Mouse (Mus musculus): ENCODE data around the gene Cxcl9. TPM values are rescaled to one million over a fixed set of nuclear protein-coding genes. Genes with fewer than 3 reads are reported as not detected.
A peak's percentile ranks its signal among the peaks of the same experiment; 100 is the strongest.

The Cxcl9 gene
- polyA plus RNA-seq, 1 experiment from 2014 or later: not detected

GRCm38 (mm10) chr5:92349731-92350130 is 21.9 kb upstream of the Cxcl9 start:
- ATAC-seq (ENCODE audit: low FRiP score, low TSS enrichment): no peak
- H3K36me3 ChIP-seq (ENCODE audit: control insufficient read depth, insufficient read depth, low read length): no peaks in the 10 kb centered on the region
- H3K4me2 ChIP-seq (replicated peaks; ENCODE audit: low read depth, low read length): no peak overlapping the region
- H3K27me3 ChIP-seq (ENCODE audit: control insufficient read depth, insufficient read depth, low read length): no peaks in the 10 kb centered on the region
- H3K9me3 ChIP-seq (ENCODE audit: control insufficient read depth, low read length): no peaks in the 10 kb centered on the region
- WGBS: 77% methylated on average over 7 of the region's 7 CpGs
- no peak overlapping the region for H3K27ac ChIP-seq (ENCODE audit: low read depth, low read length)
- H3K9ac ChIP-seq (ENCODE audit: low read depth, low read length): no peak overlapping the region
- H3K4me3 ChIP-seq (ENCODE audit: low read length): no peak overlapping the region
- H3K4me1 ChIP-seq (ENCODE audit: control insufficient read depth, insufficient read depth, low read length): 0 out of 2 replicates have a peak, but pooled peaks cover 5% of the 10 kb centered on the region

- Histone ChIP-seq H3K4me3 (ENCODE audit: low read length) (0 out of 2 replicates have a peak within 1 kb of the TSS, but pooled peaks have one; percentile 13), H3K9me3 (ENCODE audit: control insufficient read depth, low read length) (no peaks in the 10 kb centered on the region), H3K9ac (ENCODE audit: low read depth, low read length) (no peak within 1 kb of the TSS; the same call in 1 of the 2 replicates), H3K36me3 (ENCODE audit: control insufficient read depth, insufficient read depth, low read length) (no peaks in the 10 kb centered on the region), H3K27ac (ENCODE audit: low read depth, low read length) (no peak within 1 kb of the TSS), H3K27me3 (ENCODE audit: control insufficient read depth, insufficient read depth, low read length) (no peaks in the 10 kb centered on the region), H3K4me2 (replicated peaks; ENCODE audit: low read depth, low read length) (peak within 1 kb of the TSS; percentile 36; the same call in 1 of the 2 replicates), H3K4me1 (ENCODE audit: control insufficient read depth, insufficient read depth, low read length) (0 out of 2 replicates have a peak, but pooled peaks cover 5% of the 10 kb centered on the region)
- peak; percentile 35; the same call in 1 of the 2 replicates for ATAC-seq (ENCODE audit: low FRiP score, low TSS enrichment)
- 18% methylated on average over 14 of the region's 14 CpGs for WGBS
These were observed 21.0 kb upstream of the Cxcl9 start, which contains the start of gene Cxcl10 for GRCm38 (mm10) chr5:92348794-92349413. Gene Cxcl10, minus strand, starts transcription at chr5:92348889.

GRCm38 (mm10) chr5:92345006-92345405 is 17.1 kb upstream of the Cxcl9 start:
- Histone ChIP-seq H3K9me3 (ENCODE audit: control insufficient read depth, low read length) (no peaks in the 10 kb centered on the region), H3K9ac (ENCODE audit: low read depth, low read length) (no peak overlapping the region), H3K4me3 (ENCODE audit: low read length) (no peak overlapping the region), H3K4me2 (replicated peaks; ENCODE audit: low read depth, low read length) (no peak overlapping the region), H3K27ac (ENCODE audit: low read depth, low read length) (no peak overlapping the region), H3K27me3 (ENCODE audit: control insufficient read depth, insufficient read depth, low read length) (no peaks in the 10 kb centered on the region), H3K36me3 (ENCODE audit: control insufficient read depth, insufficient read depth, low read length) (no peaks in the 10 kb centered on the region), H3K4me1 (ENCODE audit: control insufficient read depth, insufficient read depth, low read length) (0 out of 2 replicates have a peak, but pooled peaks cover 5% of the 10 kb centered on the region)
- ATAC-seq (ENCODE audit: low FRiP score, low TSS enrichment): no peak
- 80% methylated on average over 8 of the region's 8 CpGs for WGBS

- Histone ChIP-seq H3K4me3 (ENCODE audit: low read length) (no peak overlapping the region), H3K27me3 (ENCODE audit: control insufficient read depth, insufficient read depth, low read length) (no peaks in the 10 kb centered on the region), H3K9me3 (ENCODE audit: control insufficient read depth, low read length) (no peaks in the 10 kb centered on the region), H3K27ac (ENCODE audit: low read depth, low read length) (no peak overlapping the region), H3K36me3 (ENCODE audit: control insufficient read depth, insufficient read depth, low read length) (no peaks in the 10 kb centered on the region), H3K9ac (ENCODE audit: low read depth, low read length) (no peak overlapping the region), H3K4me2 (replicated peaks; ENCODE audit: low read depth, low read length) (no peak overlapping the region), H3K4me1 (ENCODE audit: control insufficient read depth, insufficient read depth, low read length) (no peaks in the 10 kb centered on the region)
- WGBS: 71% methylated on average over 4 of the region's 4 CpGs
- ATAC-seq (ENCODE audit: low FRiP score, low TSS enrichment): no peak
These were observed 12.7 kb upstream of the Cxcl9 start for GRCm38 (mm10) chr5:92340606-92341005.

GRCm38 (mm10) chr5:92336743-92337142 is 8.9 kb upstream of the Cxcl9 start:
- 75% methylated on average over 3 of the region's 3 CpGs for WGBS
- Histone ChIP-seq H3K36me3 (ENCODE audit: control insufficient read depth, insufficient read depth, low read length) (no peaks in the 10 kb centered on the region), H3K4me2 (replicated peaks; ENCODE audit: low read depth, low read length) (no peak overlapping the region), H3K9ac (ENCODE audit: low read depth, low read length) (no peak overlapping the region), H3K4me1 (ENCODE audit: control insufficient read depth, insufficient read depth, low read length) (no peaks in the 10 kb centered on the region), H3K27ac (ENCODE audit: low read depth, low read length) (no peak overlapping the region), H3K9me3 (ENCODE audit: control insufficient read depth, low read length) (no peaks in the 10 kb centered on the region), H3K27me3 (ENCODE audit: control insufficient read depth, insufficient read depth, low read length) (no peaks in the 10 kb centered on the region), H3K4me3 (ENCODE audit: low read length) (no peak overlapping the region)
- ATAC-seq (ENCODE audit: low FRiP score, low TSS enrichment): no peak

- H3K4me3 ChIP-seq (ENCODE audit: low read length): no peak overlapping the region
- H3K27ac ChIP-seq (ENCODE audit: low read depth, low read length): peak overlapping the region; percentile 47; the same call in 1 of the 2 replicates
These were observed 4.5 kb upstream of the Cxcl9 start for GRCm38 (mm10) chr5:92332359-92332840.

GRCm38 (mm10) chr5:92331635-92332338 is 3.9 kb upstream of the Cxcl9 start, which contains the start of gene Art3:
Gene Art3, plus strand, starts transcription at chr5:92331827.
- H3K4me2 ChIP-seq (replicated peaks; ENCODE audit: low read depth, low read length): peak within 1 kb of the TSS; percentile 12; the same call in 1 of the 2 replicates
- no peak within 1 kb of the TSS for H3K4me3 ChIP-seq (ENCODE audit: low read length)
- no peaks in the 10 kb centered on the region for H3K9me3 ChIP-seq (ENCODE audit: control insufficient read depth, low read length)
- peak within 1 kb of the TSS; percentile 47; the same call in 1 of the 2 replicates for H3K27ac ChIP-seq (ENCODE audit: low read depth, low read length)
- 91% methylated on average over 17 of the region's 17 CpGs for WGBS
- H3K9ac ChIP-seq (ENCODE audit: low read depth, low read length): no peak within 1 kb of the TSS
- H3K27me3 ChIP-seq (ENCODE audit: control insufficient read depth, insufficient read depth, low read length): no peaks in the 10 kb centered on the region
- ATAC-seq (ENCODE audit: low FRiP score, low TSS enrichment): no peak
- H3K4me1 ChIP-seq (ENCODE audit: control insufficient read depth, insufficient read depth, low read length): no peaks in the 10 kb centered on the region
- H3K36me3 ChIP-seq (ENCODE audit: control insufficient read depth, insufficient read depth, low read length): no peaks in the 10 kb centered on the region

More at GRCm38 (mm10) chr5:92332359-92332840, 4.5 kb upstream of the Cxcl9 start:
- Histone ChIP-seq H3K4me1 (ENCODE audit: control insufficient read depth, insufficient read depth, low read length) (no peaks in the 10 kb centered on the region), H3K9ac (ENCODE audit: low read depth, low read length) (no peak overlapping the region), H3K27me3 (ENCODE audit: control insufficient read depth, insufficient read depth, low read length) (no peaks in the 10 kb centered on the region), H3K9me3 (ENCODE audit: control insufficient read depth, low read length) (no peaks in the 10 kb centered on the region), H3K4me2 (replicated peaks; ENCODE audit: low read depth, low read length) (peak overlapping the region; percentile 12; the same call in 1 of the 2 replicates), H3K36me3 (ENCODE audit: control insufficient read depth, insufficient read depth, low read length) (no peaks in the 10 kb centered on the region)
- WGBS: 63% methylated on average over 9 of the region's 9 CpGs
- no peak for ATAC-seq (ENCODE audit: low FRiP score, low TSS enrichment)

- 89% methylated on average over 12 of the region's 12 CpGs for WGBS
- Histone ChIP-seq H3K27ac (ENCODE audit: low read depth, low read length) (no peak overlapping the region), H3K9me3 (ENCODE audit: control insufficient read depth, low read length) (no peaks in the 10 kb centered on the region), H3K9ac (ENCODE audit: low read depth, low read length) (no peak overlapping the region), H3K4me1 (ENCODE audit: control insufficient read depth, insufficient read depth, low read length) (no peaks in the 10 kb centered on the region), H3K36me3 (ENCODE audit: control insufficient read depth, insufficient read depth, low read length) (no peaks in the 10 kb centered on the region), H3K4me3 (ENCODE audit: low read length) (no peak overlapping the region), H3K27me3 (ENCODE audit: control insufficient read depth, insufficient read depth, low read length) (no peaks in the 10 kb centered on the region), H3K4me2 (replicated peaks; ENCODE audit: low read depth, low read length) (no peak overlapping the region)
- no peak for ATAC-seq (ENCODE audit: low FRiP score, low TSS enrichment)
These were observed 3.2 kb upstream of the Cxcl9 start for GRCm38 (mm10) chr5:92331122-92331521.

GRCm38 (mm10) chr5:92327367-92327766 is 512 bp downstream of the Cxcl9 start:
- no peaks in the 10 kb centered on the region for H3K4me1 ChIP-seq (ENCODE audit: control insufficient read depth, insufficient read depth, low read length)
- H3K27ac ChIP-seq (ENCODE audit: low read depth, low read length): no peak overlapping the region
- H3K4me2 ChIP-seq (replicated peaks; ENCODE audit: low read depth, low read length): no peak overlapping the region
- 76% methylated on average over 6 of the region's 6 CpGs for WGBS
- no peaks in the 10 kb centered on the region for H3K9me3 ChIP-seq (ENCODE audit: control insufficient read depth, low read length)
- no peak overlapping the region for H3K9ac ChIP-seq (ENCODE audit: low read depth, low read length)
- H3K4me3 ChIP-seq (ENCODE audit: low read length): no peak overlapping the region
- H3K27me3 ChIP-seq (ENCODE audit: control insufficient read depth, insufficient read depth, low read length): no peaks in the 10 kb centered on the region
- no peak for ATAC-seq (ENCODE audit: low FRiP score, low TSS enrichment)
- H3K36me3 ChIP-seq (ENCODE audit: control insufficient read depth, insufficient read depth, low read length): no peaks in the 10 kb centered on the region

Measured in kidney, embryonic 14.5 days (tissue).